Mouse (Mus musculus) MEL-GATA-1-ER (cell line): ENCODE measurements at regions not wholly inside any gene's neighbourhood (a gene's known extent, or its start where the extent isn't known, plus 50 kb on each side); places are given as distances from the start of the nearest gene placed in this dataset.

Experiments used
- DNase-seq: peaks from one replicate; pipeline ENCODE4 v3.0.0-alpha.2; 2012; ENCODE audit warnings: low read depth; ENCODE audit errors: extremely low read depth

DNA sequence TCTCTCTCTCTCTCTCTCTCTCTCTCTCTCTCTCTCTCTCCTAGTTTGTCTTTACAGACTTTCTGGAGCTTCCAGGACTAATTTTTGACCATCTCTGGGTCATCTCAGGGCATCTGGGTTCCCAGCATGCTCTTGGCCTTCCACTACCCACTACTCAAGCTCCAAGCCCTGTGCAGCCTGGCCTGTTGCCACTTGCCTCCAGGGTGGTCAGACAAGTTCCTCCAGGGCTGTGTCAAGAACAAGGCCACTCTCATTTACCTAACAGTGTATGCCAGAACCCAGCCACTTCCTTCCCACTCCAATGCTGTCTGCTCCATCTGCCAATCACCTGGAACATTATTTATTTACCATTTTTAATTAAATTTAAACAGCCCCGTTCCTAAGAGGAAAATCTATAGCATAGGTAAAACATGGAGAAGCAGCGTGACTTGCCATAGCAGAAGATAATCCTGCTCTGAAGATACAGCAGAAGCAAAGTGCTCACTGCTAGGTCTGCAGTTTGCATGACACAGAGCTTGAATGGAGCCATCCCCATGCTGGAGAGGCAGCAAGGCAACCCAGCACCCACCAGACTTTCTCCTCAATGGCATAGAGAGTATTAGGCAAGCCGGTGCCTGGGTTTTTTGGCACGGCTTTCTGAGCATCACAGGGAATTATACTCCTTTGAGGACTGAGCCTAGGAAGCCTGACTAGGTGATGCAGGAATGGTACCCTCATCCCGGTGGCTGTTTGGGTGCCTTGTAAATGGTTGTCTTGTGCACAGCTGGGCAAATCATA lies 54.0 kb downstream of the Foxi1 start:
- DNase-seq, result no peak

DNA sequence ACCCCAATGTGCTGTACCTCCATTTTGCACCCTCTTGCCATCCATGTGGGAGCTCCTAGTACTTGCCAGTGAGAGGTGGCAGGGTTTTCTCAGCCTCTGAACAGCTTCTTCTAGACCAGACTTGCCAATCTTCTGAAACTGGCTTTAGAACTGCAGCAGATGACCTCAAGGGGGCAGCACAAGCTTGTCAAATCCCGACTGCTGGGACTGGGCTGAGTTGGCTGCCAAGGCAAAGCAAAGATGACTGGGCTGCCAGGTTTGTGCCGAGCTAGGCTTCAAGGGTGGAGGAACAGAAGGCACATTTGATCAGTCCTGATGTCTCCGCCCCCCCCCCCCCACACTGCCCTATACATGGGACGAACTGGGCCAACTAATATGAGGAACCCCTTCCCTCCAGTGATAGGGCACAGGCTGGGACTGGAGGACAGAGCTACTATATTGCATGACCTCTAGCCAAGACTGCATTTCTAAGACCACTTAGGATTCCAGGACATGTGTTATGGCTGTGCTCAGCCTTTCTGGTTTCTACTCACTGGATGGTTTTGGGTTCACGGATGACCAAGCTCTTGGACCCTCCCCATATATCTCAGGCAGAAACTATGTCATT lies 51.1 kb upstream of the 4930469K13Rik start:
- DNase-seq, result peak; percentile 20
